Mouse (Mus musculus): ENCODE data around the gene 2410002F23Rik.
A peak's percentile ranks its signal among the peaks of the same experiment; 100 is the strongest.
"Not testable (repeated sequence)": the region's sequence is repeated elsewhere in the genome, so short reads cannot be mapped to it uniquely, and the experiment has no call there.

The 2410002F23Rik gene

GRCm38 (mm10) chr7:44246055-44246983, at the start of gene 2410002F23Rik, which contains the start of gene 1700028J19Rik:
Gene 2410002F23Rik, plus strand, starts transcription at chr7:44246722.
Gene 1700028J19Rik, minus strand, starts transcription at chr7:44246695.
- peak; percentile 94 for DNase-seq (ENCODE audit: low read depth, low spot score)

GRCm38 (mm10) chr7:44197891-44198290, 48.6 kb upstream of the 2410002F23Rik start, which contains the start of gene Klk1b3:
Gene Klk1b3, plus strand, starts transcription at chr7:44198191.
- no peak for DNase-seq (ENCODE audit: low read depth, low spot score)

- not testable (repeated sequence) for DNase-seq (ENCODE audit: low read depth, low spot score)
Observed at GRCm38 (mm10) chr7:44207135-44207534, 39.4 kb upstream of the 2410002F23Rik start, which contains the start of gene Klk1b4. Gene Klk1b4, plus strand, starts transcription at chr7:44207435.

- DNase-seq (ENCODE audit: low read depth, low spot score), result no peak
Observed at GRCm38 (mm10) chr7:44208307-44208706, 38.2 kb upstream of the 2410002F23Rik start.

- DNase-seq (ENCODE audit: low read depth, low spot score), result no peak
Observed at GRCm38 (mm10) chr7:44215645-44216044, 30.9 kb upstream of the 2410002F23Rik start, which contains the start of gene Klk1b5. Gene Klk1b5, plus strand, starts transcription at chr7:44215945.

- DNase-seq (ENCODE audit: low read depth, low spot score), result not testable (repeated sequence)
Observed at GRCm38 (mm10) chr7:44221601-44222000, 24.9 kb upstream of the 2410002F23Rik start.

GRCm38 (mm10) chr7:44222335-44222734, 24.2 kb upstream of the 2410002F23Rik start:
- not testable (repeated sequence) for DNase-seq (ENCODE audit: low read depth, low spot score)

- DNase-seq (ENCODE audit: low read depth, low spot score), result no peak
Observed at GRCm38 (mm10) chr7:44225076-44225475, 21.4 kb upstream of the 2410002F23Rik start, which contains the start of gene Klk1. Gene Klk1, plus strand, starts transcription at chr7:44225360.

- no peak for DNase-seq (ENCODE audit: low read depth, low spot score)
Observed at GRCm38 (mm10) chr7:44235909-44236308, 10.6 kb upstream of the 2410002F23Rik start, which contains the start of gene Gm36864. Gene Gm36864, plus strand, starts transcription at chr7:44236177.

GRCm38 (mm10) chr7:44239913-44240312, 6.6 kb upstream of the 2410002F23Rik start:
- DNase-seq (ENCODE audit: low read depth, low spot score), result no peak

GRCm38 (mm10) chr7:44240712-44241111, 5.8 kb upstream of the 2410002F23Rik start:
- DNase-seq (ENCODE audit: low read depth, low spot score), result no peak

GRCm38 (mm10) chr7:44241163-44241562, 5.4 kb upstream of the 2410002F23Rik start:
- DNase-seq (ENCODE audit: low read depth, low spot score), result no peak

GRCm38 (mm10) chr7:44244080-44244479, 2.4 kb upstream of the 2410002F23Rik start:
- no peak for DNase-seq (ENCODE audit: low read depth, low spot score)

- peak; percentile 81 for DNase-seq (ENCODE audit: low read depth, low spot score)
Observed at GRCm38 (mm10) chr7:44246984-44247470, 505 bp downstream of the 2410002F23Rik start.

- DNase-seq (ENCODE audit: low read depth, low spot score), result no peak
Observed at GRCm38 (mm10) chr7:44247971-44248370, 1.4 kb downstream of the 2410002F23Rik start.

GRCm38 (mm10) chr7:44249248-44249647, 2.7 kb downstream of the 2410002F23Rik start:
- DNase-seq (ENCODE audit: low read depth, low spot score), result no peak

- DNase-seq (ENCODE audit: low read depth, low spot score), result not testable (repeated sequence)
Observed at GRCm38 (mm10) chr7:44250732-44251275, 4.3 kb downstream of the 2410002F23Rik start.

- DNase-seq (ENCODE audit: low read depth, low spot score), result no peak
Observed at GRCm38 (mm10) chr7:44253023-44253616, 6.6 kb downstream of the 2410002F23Rik start.

GRCm38 (mm10) chr7:44254930-44255329, 8.4 kb downstream of the 2410002F23Rik start:
- no peak for DNase-seq (ENCODE audit: low read depth, low spot score)

GRCm38 (mm10) chr7:44257278-44257677, 10.8 kb downstream of the 2410002F23Rik start, which contains the start of gene Acp4:
Gene Acp4, minus strand, starts transcription at chr7:44257378.
- no peak for DNase-seq (ENCODE audit: low read depth, low spot score)

GRCm38 (mm10) chr7:44260410-44260809, 13.9 kb downstream of the 2410002F23Rik start:
- DNase-seq (ENCODE audit: low read depth, low spot score), result no peak
